Mouse (Mus musculus): Measurements from ENCODE around the gene Tmem128. TPM values are rescaled to one million over a fixed set of nuclear protein-coding genes. Genes with fewer than 3 reads are reported as not detected.
A peak's percentile ranks its signal among the peaks of the same experiment; 100 is the strongest.

Tmem128 gene
- 10 to 100 TPM; 18.6 to 19.3 TPM for total RNA-seq (2021)
- long read RNA-seq, experiment 1, transcript Tmem128-201 (5 exons, 1,291 nt): major isoform, 13 of 16 reads
- long read RNA-seq, experiment 1, partial matches to known transcripts: 0 of 16 reads
- long read RNA-seq, experiment 1, other reads (novel, unspliced or antisense): 0 of 16 reads
- long read RNA-seq, experiment 2, transcript Tmem128-201 (5 exons, 1,291 nt): major isoform, 10 of 15 reads
- long read RNA-seq, experiment 2, partial matches to known transcripts: 1 of 15 reads
- long read RNA-seq, experiment 2, other reads (novel, unspliced or antisense): 4 of 15 reads

GRCm38 (mm10) chr5:38260107-38260682 lies at the start of gene Tmem128:
TSS of gene Tmem128 (plus strand) at chr5:38260185.
- DNase-seq (ENCODE audit: low spot score in 2 of 2): peak; percentile 33 to 69

- no peak for DNase-seq (ENCODE audit: low spot score in 2 of 2)
These were observed 48.3 kb upstream of the Tmem128 start for GRCm38 (mm10) chr5:38211691-38212090.

DNA sequence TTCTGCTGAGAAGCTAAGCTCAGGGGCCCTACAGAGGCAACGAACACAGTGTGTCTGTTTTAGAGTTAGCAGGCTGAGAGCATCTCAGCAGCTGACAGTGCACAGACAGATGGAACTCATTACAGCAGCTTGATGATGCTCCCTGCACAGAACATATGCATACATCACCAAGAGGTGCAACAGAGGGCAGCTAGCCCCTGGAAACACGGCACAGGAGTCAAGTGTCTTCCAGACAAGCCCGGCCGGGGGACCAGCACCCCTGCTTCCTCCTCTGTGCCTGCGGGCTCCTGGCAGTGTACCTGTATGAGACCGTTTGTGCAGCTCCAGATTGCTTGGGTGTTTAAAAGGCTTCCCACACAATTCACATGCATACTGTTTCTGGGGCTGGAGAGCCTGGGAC lies 47.0 kb upstream of the Tmem128 start:
- no peak for DNase-seq (ENCODE audit: low spot score in 2 of 2)

DNA sequence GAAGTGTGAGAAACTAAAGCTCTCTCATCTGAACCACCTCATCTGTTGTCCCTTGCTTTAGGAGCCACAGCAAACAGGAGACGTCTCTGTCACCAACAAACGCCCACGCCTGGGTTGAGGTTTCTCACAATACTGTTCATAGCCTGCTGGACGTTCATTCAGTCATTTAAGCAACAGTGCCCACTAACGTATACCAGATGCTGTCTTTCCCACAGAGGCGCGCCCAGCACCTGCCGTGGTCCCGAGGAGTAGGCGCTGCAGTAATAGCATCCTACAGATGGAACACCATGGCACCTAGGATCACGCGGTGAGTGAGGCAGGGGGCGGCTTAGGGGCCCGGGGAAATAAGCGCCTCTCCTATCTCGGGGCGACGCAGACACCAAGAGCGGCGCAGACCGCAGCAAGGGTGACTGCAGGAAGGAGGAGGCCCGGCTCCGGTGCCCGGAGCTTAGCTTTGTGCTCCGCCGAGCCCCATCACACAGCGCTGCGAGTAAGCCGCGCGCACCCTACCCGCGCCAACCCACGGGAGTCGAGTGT lies 40.1 kb upstream of the Tmem128 start:
- no peak for DNase-seq (ENCODE audit: low spot score in 2 of 2)

DNA sequence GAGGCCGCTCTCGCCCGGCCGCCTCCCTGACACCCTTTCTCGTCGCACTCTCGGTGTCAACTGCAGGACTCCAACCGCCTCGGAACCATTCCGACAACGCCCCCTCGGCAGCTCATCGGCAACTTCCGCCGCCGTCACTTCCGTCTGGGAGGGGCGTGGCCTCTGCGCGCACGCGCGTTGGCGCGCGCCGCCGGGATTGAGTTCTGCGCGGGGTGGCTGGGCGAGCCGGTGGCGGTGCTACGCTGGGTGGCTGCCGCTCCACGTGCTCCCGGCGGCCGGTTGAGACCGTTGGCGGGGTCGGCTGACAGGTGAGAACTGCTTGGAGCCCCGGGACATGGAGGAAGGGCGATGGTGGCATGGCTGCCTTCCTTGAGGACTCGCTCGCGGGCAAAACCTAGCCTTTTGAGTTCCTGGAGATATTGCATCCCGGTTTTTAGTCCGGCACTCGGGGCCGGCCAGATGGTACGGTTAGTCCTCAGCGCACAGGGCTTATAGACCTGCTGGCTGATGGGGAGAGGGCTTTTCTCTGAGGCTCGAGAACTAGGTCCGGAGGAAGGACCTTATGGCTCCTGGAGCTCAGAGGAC lies 39.6 kb upstream of the Tmem128 start, which contains the start of the genes Zbtb49 and Lyar:
Zbtb49 (minus strand) TSS at position 130 of the 585 bp plus-strand sequence.
Lyar (plus strand) TSS at position 143 of the 585 bp plus-strand sequence.
- DNase-seq (ENCODE audit: low spot score in 2 of 2): peak; percentile 93 to 94

DNA sequence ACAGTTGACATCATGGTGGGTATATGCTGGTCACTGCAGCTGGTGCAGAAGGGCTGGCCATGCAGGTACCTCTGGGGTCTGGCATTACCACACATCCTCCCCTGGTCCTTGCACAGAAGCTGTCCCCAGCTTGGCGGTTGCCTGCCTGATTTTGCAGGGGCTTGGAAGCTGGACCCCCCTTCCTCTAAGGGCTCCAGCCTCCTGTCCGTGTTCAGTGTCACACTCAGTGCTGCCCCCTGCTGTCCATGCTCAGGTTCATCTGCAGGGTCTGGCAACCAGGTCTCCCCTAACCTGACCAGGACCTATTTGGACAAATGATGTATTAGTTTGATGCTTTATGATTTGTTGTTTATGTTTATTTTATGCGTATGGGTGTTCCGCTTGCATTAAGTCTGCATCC lies 24.6 kb upstream of the Tmem128 start:
- DNase-seq (ENCODE audit: low spot score in 2 of 2): peak in 1 of 2 experiments; percentile 41

DNA sequence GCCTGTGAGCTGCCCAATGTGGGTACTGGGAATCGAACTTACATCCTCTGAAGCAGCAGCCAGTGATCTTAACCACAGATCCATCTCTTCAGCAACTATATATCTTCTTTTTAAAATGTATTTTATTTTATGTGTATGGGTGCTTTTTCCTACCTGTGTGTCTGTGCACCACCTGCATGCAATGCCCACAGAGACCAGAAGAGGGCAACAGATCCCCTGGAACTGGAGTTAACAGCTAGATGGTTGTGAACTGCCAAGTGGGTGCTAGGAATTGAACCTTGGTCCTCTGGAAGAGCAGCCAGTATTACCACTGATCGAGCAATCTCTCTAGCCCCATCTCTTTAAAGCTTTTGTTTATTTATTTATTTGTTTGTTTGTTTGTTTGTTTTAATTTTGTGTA lies 23.4 kb upstream of the Tmem128 start:
- DNase-seq (ENCODE audit: low spot score in 2 of 2): no peak

DNA sequence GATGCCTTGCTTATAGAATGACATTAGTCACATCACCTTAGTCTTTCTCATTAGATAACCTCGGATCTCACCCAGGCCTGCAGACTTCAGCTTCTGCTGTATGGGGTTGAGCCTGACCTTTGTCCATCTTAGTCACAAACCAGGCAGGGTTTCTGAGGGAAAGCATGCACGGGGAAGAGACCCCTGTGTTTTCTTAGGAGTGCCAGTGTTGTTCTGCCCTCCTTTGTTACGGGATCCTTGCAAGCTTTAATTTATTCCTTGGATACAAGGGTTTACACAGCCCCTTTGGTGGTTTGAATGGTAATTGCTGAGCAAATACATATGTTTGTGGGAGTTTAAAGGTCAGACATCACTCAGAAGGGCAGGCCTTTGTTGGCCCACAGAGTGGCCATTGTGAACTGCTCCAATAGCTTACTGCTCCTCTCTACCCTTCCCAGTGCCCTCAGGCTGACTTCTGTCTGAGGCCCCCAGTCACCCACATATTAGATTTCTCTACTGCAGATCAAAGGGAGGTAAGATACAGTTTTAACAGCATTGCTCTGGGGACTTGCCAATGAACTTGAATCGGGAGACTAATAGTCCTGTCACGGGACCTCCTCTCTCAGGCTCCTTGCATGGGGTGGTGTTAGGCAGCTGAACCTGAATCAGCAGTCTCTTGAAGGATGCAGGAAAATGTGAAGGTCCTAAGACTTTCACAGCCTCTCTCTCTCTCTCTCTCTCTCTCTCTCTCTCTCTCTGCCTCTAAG lies 19.1 kb upstream of the Tmem128 start:
- no peak for DNase-seq (ENCODE audit: low spot score in 2 of 2)

DNA sequence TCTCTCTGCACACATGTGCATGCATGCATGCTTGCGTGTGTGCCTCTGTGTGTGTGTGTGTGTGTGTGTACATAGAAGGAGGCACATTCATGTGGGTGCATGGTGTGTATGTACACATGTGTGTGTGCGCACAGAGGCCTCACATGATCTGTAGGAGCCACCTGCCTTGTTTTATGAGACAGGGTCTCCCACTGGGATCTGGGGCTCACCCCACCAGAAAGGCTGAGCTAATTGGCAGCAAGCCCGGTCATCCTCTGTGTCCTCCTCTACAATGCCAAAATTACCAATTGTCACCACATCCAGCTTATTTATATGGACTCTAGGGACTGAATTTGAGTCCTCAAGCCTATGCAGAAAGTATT lies 18.5 kb upstream of the Tmem128 start:
- no peak for DNase-seq (ENCODE audit: low spot score in 2 of 2)

DNA sequence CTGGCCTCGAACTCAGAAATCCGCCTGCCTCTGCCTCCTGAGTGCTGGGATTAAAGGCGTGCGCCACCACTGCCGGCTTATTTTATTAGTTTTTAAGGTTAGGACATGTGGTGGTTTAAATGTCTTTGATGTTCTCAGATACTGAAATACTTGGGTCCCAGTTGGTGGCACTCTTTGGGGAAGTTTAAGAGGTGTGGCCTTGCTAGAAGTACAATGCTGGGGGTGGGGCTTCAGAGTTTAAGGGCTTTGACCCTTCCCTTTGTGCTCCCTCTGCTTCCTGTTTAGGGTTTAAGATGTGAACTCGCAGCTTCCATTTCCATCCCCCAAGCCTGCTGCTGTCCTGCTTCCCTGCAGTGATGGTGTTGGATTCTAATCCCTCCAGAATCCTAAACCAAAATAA lies 18.0 kb upstream of the Tmem128 start:
- DNase-seq (ENCODE audit: low spot score in 2 of 2): no peak

GRCm38 (mm10) chr5:38255195-38255594 lies 4.8 kb upstream of the Tmem128 start:
- DNase-seq (ENCODE audit: low spot score in 2 of 2): no peak

DNA sequence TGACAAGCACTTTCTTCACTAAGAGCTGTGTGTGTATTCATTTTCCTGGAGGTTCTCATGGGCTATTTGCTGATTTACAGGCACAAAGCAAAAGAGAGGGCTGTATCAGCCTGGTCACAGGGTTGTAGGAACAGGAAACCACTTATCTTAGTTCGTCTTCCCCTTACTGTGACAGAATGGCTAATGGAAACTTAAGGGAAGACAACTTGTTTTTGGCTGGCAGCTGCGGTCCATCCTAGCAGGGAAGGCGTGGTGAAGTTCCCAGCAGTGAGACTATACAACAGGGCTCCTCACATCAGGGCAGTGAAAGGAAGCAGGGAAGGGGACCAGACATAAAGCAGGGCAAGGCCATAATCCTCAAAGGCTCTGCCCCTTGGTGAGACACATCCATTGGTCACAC lies 4.3 kb upstream of the Tmem128 start:
- DNase-seq (ENCODE audit: low spot score in 2 of 2): no peak

DNA sequence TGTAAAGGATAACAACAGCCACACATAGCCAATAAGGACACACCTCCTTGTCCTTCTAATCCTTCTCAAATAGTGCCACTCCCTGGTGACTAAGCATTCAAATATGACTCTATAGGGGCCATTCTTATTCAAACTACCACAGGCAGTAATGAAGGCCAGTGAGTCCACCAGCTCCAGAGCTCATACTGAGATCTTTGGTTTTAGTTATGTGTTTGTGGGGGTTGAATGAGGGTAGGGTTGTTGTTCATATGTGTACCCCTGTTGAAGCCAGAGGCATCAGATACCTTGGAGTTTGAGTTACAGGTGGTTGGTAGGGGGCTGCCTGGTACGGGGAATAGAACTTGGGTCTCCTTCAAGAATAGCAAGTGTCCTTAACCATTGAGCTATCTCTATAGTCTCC lies 3.4 kb upstream of the Tmem128 start:
- no peak for DNase-seq (ENCODE audit: low spot score in 2 of 2)

GRCm38 (mm10) chr5:38258034-38258772 lies 1.8 kb upstream of the Tmem128 start:
- no peak for DNase-seq (ENCODE audit: low spot score in 2 of 2)

GRCm38 (mm10) chr5:38258773-38259146 lies 1.2 kb upstream of the Tmem128 start:
- DNase-seq (ENCODE audit: low spot score in 2 of 2): no peak

DNA sequence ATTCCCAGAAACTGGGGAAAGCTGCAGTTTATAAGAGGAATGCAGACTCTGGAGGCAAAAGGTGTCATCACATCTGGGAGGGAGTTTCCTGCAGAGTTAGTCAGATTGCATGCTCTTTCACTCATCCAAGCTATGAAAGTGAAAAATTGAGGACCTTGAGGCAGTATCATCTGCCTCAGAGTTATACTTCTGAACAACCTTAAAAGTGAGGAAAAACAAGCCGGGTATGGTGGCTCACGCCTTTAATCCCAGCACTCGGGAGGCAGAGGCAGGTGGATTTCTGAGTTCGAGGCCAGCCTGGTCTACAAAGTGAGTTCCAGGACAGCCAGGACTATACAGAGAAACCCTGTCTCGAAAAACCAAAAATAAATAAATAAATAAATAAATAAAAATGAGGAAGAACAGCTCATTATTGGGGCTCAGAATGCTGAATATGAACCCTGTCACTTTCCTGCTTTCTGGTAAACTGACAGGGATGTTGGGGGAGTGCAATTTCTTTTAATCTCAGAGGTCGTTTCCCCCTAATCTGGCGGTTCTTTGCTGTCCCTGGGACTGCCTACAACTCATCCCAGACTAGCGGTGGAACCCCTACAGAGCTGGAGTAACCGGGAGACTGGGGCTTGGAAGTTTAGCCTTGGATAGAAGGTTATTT lies 404 bp upstream of the Tmem128 start:
- no peak for DNase-seq (ENCODE audit: low spot score in 2 of 2)

DNA sequence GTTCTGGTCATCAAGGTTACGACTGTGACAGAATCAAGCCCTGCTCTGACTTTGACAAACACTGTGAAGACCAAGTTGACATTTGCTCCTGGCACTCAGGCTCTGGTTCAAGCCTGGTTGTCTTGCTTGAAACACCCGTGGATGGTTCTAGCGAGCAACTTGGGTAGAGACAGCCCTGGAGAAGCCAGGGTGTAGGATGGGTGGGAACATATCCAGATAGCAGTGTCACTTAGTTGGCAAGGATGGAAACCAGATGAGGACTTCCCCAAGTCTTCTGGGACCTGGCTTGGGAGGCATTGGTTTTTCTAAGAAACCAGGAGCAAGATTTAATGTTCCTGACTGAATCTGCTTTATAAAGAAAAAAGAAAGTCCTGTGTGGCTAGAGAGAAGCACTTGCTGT lies 11.0 kb downstream of the Tmem128 start:
- DNase-seq (ENCODE audit: low spot score in 2 of 2): no peak

DNA sequence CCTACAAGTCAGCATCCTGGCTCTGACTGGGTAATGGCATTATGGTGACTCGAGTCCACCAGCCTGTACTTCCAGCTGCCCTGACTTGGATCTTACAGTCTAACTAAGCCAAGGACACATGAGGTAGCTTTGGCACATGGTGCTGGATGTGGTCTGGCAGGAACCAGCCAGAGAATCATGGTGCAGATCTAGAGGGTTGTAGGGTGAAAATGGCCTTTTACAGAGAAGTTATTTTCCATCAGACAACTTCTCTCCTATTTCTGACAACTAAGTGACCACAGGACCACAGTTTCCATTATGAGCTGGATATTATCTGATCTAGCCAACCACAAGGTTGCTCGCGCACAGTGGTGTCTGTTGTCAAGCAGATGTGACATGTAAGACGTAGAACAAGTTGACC lies 13.8 kb downstream of the Tmem128 start:
- DNase-seq (ENCODE audit: low spot score in 2 of 2): no peak

DNA sequence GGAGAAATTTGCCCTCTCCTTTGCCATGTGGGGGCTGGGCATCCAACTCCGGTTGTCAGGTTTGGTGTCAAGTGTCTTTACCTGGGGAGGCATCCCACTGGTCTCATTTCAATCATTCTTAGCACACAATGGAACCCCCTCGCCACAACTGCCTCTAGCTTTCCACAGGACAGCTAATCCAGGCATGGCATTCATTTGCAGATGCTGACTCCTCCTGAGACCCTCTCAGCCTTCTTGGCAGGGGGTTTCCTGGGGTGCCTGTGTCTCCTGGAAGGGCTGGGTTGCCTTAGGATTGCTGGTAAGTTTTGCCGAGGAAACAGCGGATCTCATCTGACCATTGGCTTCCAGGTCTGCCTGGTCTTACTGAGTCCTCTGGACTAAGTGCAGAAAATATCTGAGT lies 15.8 kb downstream of the Tmem128 start, which contains the start of gene Otop1:
Otop1 (plus strand) TSS at position 202 of the 400 bp plus-strand sequence.
- DNase-seq (ENCODE audit: low spot score in 2 of 2): no peak

DNA sequence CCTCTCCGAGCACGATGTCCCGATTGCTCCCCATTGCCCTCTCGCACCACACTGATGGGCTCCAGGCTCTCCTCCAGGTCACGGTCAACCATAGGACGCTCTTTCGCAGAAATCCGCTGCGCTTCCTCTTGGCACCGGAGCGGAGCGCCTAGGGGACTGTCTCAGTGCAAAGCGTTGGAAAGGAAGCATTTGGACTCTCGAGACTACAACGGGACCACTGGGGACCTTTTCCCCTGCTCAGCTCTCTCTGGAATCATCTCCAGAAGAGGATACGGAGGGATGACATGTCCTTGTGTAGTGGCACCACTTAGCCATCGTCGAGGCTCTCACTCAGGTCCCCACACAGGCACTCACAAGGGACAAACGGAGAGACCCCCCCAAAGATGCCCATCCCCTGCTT lies 16.5 kb downstream of the Tmem128 start:
- DNase-seq (ENCODE audit: low spot score in 2 of 2): no peak
